Mouse (Mus musculus): Measurements from ENCODE around the gene Spg11. TPM values are rescaled to one million over a fixed set of nuclear protein-coding genes. Genes with fewer than 3 reads are reported as not detected.
"Not testable (repeated sequence)": the region's sequence is repeated elsewhere in the genome, so short reads cannot be mapped to it uniquely, and the experiment has no call there.

The Spg11 gene
- polyA plus RNA-seq, 1 experiment, result 6.4 TPM

DNA sequence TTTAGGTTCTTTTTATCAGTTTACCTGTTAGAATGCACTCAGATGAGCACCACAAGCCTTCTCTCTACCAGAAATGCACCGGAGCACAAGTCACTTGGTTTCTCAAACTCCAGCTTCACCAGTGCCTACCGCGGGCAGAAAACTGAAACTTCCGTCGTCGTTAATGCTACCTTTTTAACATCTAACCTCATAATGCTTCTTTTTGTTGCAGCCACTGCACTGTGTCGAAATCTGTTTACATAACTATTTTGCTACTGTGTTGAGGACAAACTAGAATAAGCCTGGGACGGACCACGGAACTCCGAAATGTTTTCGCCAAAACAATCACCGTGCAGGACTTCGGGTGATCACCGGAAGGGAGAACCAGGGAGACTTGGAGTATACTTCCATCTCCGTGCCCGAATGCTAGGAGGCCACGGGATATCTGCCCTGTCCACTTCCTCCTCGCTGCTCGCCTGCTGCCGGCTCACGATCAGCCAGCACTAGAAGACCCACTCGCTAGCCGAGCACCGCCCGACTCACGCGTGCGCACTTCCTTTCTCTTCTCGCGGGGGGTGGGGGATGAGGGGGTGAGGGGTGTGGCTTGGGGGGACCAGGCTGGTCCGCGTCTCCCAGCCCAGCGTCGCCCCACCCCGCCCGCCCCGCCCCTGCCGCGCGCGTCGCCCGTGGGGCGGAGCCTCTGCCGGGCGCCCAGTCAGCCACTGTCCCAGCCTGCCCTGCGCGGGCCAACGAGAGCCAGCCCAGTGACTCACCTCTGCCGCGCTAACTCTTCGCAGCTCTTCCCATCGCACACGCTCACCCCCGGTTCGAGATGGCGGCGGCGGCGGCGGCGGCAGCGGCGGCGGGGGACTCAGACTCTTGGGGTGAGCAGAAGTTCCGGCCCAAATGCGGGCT, 90.1 kb downstream of the Spg11 start, which contains the start of gene Eif3j1:
Gene Eif3j1 (plus strand): TSS at position 685 of the 894 bp plus-strand sequence.
- no peaks in the 10 kb centered on the region for H3K36me3 ChIP-seq (ENCODE audit: control insufficient read depth, insufficient read depth, low read length)
- H3K4me3 ChIP-seq (ENCODE audit: control insufficient read depth, low read depth, low read length), result peak within 1 kb of the TSS; percentile 99
- TF ChIP-seq CTCF (IDR thresholded peaks at IDR 0.05; ENCODE audit: control insufficient read depth, insufficient read depth, insufficient replicate concordance, low read depth, low read length) (peak; percentile 10; the same call in 1 of the 2 replicates), POLR2A (IDR thresholded peaks at IDR 0.05; ENCODE audit: control insufficient read depth, low read depth, low read length) (peak; percentile 96)
- H3K27ac ChIP-seq (ENCODE audit: control insufficient read depth, insufficient read depth, low read depth, low read length), result peak within 1 kb of the TSS; percentile 96
- H3K4me1 ChIP-seq (ENCODE audit: control insufficient read depth, insufficient read depth, low read length), result no peaks in the 10 kb centered on the region; the same call in 1 of the 2 replicates
- H3K27me3 ChIP-seq (ENCODE audit: control insufficient read depth, insufficient read depth, low read length), result no peaks in the 10 kb centered on the region

DNA sequence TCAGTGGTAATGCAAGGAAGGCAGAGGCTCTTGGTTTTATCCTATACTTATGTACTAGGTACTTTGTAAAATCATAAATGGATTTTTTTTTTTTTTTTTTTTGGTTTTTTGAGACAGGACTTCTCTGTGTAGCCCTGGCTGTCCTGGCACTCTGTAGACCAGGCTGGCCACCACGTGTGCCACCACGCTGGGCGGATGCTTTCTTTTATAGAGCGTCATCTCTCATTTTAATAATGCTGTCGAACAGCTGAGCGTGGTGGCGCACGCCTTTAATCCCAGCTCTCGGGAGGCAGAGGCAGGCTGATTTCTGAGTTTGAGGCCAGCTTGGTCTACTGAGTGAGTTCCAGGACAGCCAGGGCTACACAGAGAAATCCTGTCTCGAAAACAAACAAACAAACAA, 91.1 kb downstream of the Spg11 start:
- not testable (repeated sequence) for H3K36me3 ChIP-seq (ENCODE audit: control insufficient read depth, insufficient read depth, low read length); H3K27me3 ChIP-seq (ENCODE audit: control insufficient read depth, insufficient read depth, low read length); H3K27ac ChIP-seq (ENCODE audit: control insufficient read depth, insufficient read depth, low read depth, low read length); H3K4me1 ChIP-seq (ENCODE audit: control insufficient read depth, insufficient read depth, low read length)
- peak overlapping the region; percentile 99 for H3K4me3 ChIP-seq (ENCODE audit: control insufficient read depth, low read depth, low read length)

DNA sequence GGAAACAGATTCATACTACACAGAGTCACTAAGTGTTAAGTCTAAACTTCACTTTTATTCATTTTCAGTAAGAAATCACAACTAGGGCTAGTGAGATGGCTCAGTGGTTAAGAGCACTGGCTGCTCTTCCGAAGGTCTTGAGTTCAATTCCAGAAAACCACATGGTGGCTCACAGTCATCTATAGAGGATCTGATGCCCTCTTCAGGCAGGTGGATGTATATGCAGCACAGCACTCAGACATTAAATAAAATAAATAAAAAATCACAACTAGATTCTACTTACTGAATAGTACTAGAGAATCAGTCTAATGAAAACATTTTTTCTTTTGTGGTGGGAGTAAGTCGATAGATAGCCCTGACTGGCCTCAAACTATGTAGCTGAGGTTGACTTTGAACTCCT, 95.9 kb downstream of the Spg11 start:
- H3K4me1 ChIP-seq (ENCODE audit: control insufficient read depth, insufficient read depth, low read length), result no peaks in the 10 kb centered on the region
- H3K27me3 ChIP-seq (ENCODE audit: control insufficient read depth, insufficient read depth, low read length), result no peaks in the 10 kb centered on the region
- H3K4me3 ChIP-seq (ENCODE audit: control insufficient read depth, low read depth, low read length), result no peak overlapping the region
- no peaks in the 10 kb centered on the region for H3K36me3 ChIP-seq (ENCODE audit: control insufficient read depth, insufficient read depth, low read length)
- no peak overlapping the region for H3K27ac ChIP-seq (ENCODE audit: control insufficient read depth, insufficient read depth, low read depth, low read length)
- TF ChIP-seq POLR2A (IDR thresholded peaks at IDR 0.05; ENCODE audit: control insufficient read depth, low read depth, low read length) (no peak), CTCF (IDR thresholded peaks at IDR 0.05; ENCODE audit: control insufficient read depth, insufficient read depth, insufficient replicate concordance, low read depth, low read length) (no peak)

DNA sequence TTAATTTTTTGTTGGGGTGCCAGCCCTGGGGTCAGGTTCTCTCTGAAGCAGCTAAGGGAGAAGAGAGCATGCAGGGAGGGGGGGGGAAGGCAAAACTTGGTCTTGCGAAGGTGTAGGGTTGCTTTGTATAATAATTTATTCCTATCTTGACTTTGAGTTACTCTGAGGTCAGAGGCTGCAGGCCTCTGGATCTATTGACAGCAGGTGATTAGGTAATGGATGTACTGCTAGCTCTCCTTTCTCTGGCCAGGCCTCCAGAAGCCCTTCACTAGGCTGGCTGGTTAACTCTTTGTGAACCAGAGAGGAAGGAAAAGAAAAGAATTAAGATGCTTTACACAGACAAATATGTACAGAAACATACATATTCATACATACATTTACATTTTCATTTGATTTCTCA, 99.5 kb downstream of the Spg11 start:
- no peak for TF ChIP-seq CTCF (IDR thresholded peaks at IDR 0.05; ENCODE audit: control insufficient read depth, insufficient read depth, insufficient replicate concordance, low read depth, low read length)
- TF ChIP-seq POLR2A (IDR thresholded peaks at IDR 0.05; ENCODE audit: control insufficient read depth, low read depth, low read length), result no peak
- Histone ChIP-seq H3K4me3 (ENCODE audit: control insufficient read depth, low read depth, low read length) (no peak overlapping the region), H3K27ac (ENCODE audit: control insufficient read depth, insufficient read depth, low read depth, low read length) (no peak overlapping the region), H3K36me3 (ENCODE audit: control insufficient read depth, insufficient read depth, low read length) (no peaks in the 10 kb centered on the region), H3K27me3 (ENCODE audit: control insufficient read depth, insufficient read depth, low read length) (no peaks in the 10 kb centered on the region), H3K4me1 (ENCODE audit: control insufficient read depth, insufficient read depth, low read length) (no peaks in the 10 kb centered on the region)

DNA sequence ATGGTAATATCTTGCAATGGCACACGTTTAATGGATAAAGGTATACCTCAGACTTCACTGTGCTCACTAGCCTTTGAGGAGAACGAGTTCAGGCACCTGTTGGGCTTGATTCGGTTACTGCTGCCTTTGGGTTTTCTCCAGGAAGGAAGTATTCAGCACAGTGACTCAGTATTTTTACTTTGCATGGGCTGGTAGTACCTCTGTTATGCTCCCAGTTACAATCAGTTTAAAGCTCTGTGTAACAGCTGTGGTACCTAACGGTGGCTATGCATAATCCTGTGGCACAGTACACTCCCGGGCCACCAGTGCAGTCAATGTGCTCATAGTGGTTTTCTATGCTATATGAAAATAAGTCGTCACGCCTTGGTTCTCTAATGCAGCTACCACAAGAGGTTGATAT, 106.7 kb downstream of the Spg11 start:
- no peak for TF ChIP-seq CTCF (IDR thresholded peaks at IDR 0.05; ENCODE audit: control insufficient read depth, insufficient read depth, insufficient replicate concordance, low read depth, low read length)
- no peak for TF ChIP-seq POLR2A (IDR thresholded peaks at IDR 0.05; ENCODE audit: control insufficient read depth, low read depth, low read length)

DNA sequence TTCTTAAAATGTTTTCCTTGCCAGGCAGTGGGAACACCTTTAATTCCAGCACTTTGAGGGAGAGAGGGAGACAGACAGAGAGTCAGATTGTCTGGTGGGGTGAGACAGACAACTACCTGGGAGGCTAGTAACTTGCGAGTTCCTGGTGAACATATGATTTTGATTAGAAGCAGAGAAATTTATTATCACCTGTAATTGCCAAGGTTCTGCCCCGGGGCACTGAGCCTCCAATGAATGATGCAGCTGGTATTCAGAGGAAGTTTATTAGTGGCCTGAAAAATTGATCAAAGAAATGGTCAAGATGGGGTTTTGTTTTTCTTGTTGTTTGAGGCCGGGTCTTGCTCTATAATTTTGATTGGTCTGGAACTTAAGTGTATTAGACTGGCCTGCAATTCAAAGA, 109.4 kb downstream of the Spg11 start:
- no peaks in the 10 kb centered on the region; the same call in 1 of the 2 replicates for H3K36me3 ChIP-seq (ENCODE audit: control insufficient read depth, insufficient read depth, low read length)
- TF ChIP-seq POLR2A (IDR thresholded peaks at IDR 0.05; ENCODE audit: control insufficient read depth, low read depth, low read length) (no peak), CTCF (IDR thresholded peaks at IDR 0.05; ENCODE audit: control insufficient read depth, insufficient read depth, insufficient replicate concordance, low read depth, low read length) (no peak)

More for the DNA sequence above, 106.7 kb downstream of the Spg11 start:
- Histone ChIP-seq H3K4me1 (ENCODE audit: control insufficient read depth, insufficient read depth, low read length) (no peaks in the 10 kb centered on the region), H3K36me3 (ENCODE audit: control insufficient read depth, insufficient read depth, low read length) (no peaks in the 10 kb centered on the region; the same call in 1 of the 2 replicates), H3K27me3 (ENCODE audit: control insufficient read depth, insufficient read depth, low read length) (no peaks in the 10 kb centered on the region), H3K4me3 (ENCODE audit: control insufficient read depth, low read depth, low read length) (no peak overlapping the region), H3K27ac (ENCODE audit: control insufficient read depth, insufficient read depth, low read depth, low read length) (no peak overlapping the region)

More for the DNA sequence above, 109.4 kb downstream of the Spg11 start:
- Histone ChIP-seq H3K4me1 (ENCODE audit: control insufficient read depth, insufficient read depth, low read length) (no peaks in the 10 kb centered on the region), H3K4me3 (ENCODE audit: control insufficient read depth, low read depth, low read length) (no peak overlapping the region), H3K27ac (ENCODE audit: control insufficient read depth, insufficient read depth, low read depth, low read length) (no peak overlapping the region), H3K27me3 (ENCODE audit: control insufficient read depth, insufficient read depth, low read length) (no peaks in the 10 kb centered on the region)

Other genes with a start within 250 kb of the Spg11 start
- 11.2 and 14.1 TPM in 2 replicates for gene Ctdspl2, start 162.4 kb downstream of the Spg11 start, polyA plus RNA-seq (2012; rRNA removed)
- 5.4 and 5.6 TPM in 2 replicates for gene Mageb3, start 162.3 kb downstream of the Spg11 start, polyA plus RNA-seq (2012; rRNA removed)
- 8.9 and 9.4 TPM in 2 replicates for gene Eif3j1, start 89.8 kb downstream of the Spg11 start, polyA plus RNA-seq (2012; rRNA removed)
- 35.8 and 163 TPM in 2 replicates for gene B2m, start 29.3 kb upstream of the Spg11 start, polyA plus RNA-seq (2012; rRNA removed)
- gene Trim69, start 42.3 kb upstream of the Spg11 start, polyA plus RNA-seq (2012; rRNA removed), result 108 and 122 TPM in 2 replicates
- 0.40 and 0.86 TPM in 2 replicates for gene Patl2, start 67.8 kb upstream of the Spg11 start, polyA plus RNA-seq (2012; rRNA removed)
- 1.3 and 1.6 TPM in 2 replicates for gene Terb2, start 67.9 kb upstream of the Spg11 start, polyA plus RNA-seq (2012; rRNA removed)
- gene Sord, start 116.4 kb upstream of the Spg11 start, polyA plus RNA-seq (2012; rRNA removed), result 740 and 863 TPM in 2 replicates
- 0.06 and 0.11 TPM in 2 replicates for gene Duox2, start 180.1 kb upstream of the Spg11 start, polyA plus RNA-seq (2012; rRNA removed)
- gene Duoxa2, start 180.5 kb upstream of the Spg11 start, polyA plus RNA-seq (2012; rRNA removed), result 0.06 and 0.08 TPM in 2 replicates
- gene Duoxa1, start 195.3 kb upstream of the Spg11 start, polyA plus RNA-seq (2012; rRNA removed), result 0.12 and 0.41 TPM in 2 replicates
- 0.07 and 0.09 TPM in 2 replicates for gene Duox1, start 197.3 kb upstream of the Spg11 start, polyA plus RNA-seq (2012; rRNA removed)